Mouse (Mus musculus): ENCODE data around the gene Obp1b. TPM values are rescaled to one million over a fixed set of nuclear protein-coding genes. Genes with fewer than 3 reads are reported as not detected.
"Not testable (repeated sequence)": the region's sequence is repeated elsewhere in the genome, so short reads cannot be mapped to it uniquely, and the experiment has no call there.

The Obp1b gene
- polyA plus RNA-seq (2015; fragmentation: Nextera tagmentation; extraction: Ambion mirVana), result not detected in 2 replicates

DNA sequence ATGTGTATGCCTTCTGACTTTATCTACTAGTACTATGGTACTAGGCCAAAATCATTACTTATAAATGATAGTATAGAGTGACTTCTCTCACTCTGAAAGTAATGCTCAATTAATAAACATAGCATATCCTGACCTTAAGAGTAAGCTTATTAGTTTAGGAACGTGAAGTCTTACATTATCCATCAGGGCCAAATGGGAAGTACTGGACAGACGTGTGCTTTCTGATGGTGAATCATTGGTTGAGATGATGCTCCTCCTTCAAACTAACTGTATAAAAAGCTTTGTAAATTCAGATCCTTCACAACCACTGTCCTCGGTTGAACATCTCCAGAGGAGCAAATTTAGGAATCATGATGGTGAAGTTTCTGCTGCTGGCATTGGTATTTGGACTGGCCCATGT, at the start of gene Obp1b:
Obp1b (plus strand) TSS at position 301 of the 400 bp plus-strand sequence.
- not testable (repeated sequence) for H3K36me3 ChIP-seq (ENCODE audit: insufficient read depth, low read length); H3K4me3 ChIP-seq (ENCODE audit: low read length); H3K27me3 ChIP-seq (ENCODE audit: insufficient read depth, low read length); H3K4me1 ChIP-seq (ENCODE audit: insufficient read depth, low read length); H3K4me2 ChIP-seq (replicated peaks; ENCODE audit: low read depth, low read length); H3K27ac ChIP-seq (ENCODE audit: low read length); H3K9me3 ChIP-seq (ENCODE audit: low read length); ATAC-seq (ENCODE audit: low FRiP score, low TSS enrichment); H3K9ac ChIP-seq (replicated peaks; ENCODE audit: low read length)
- WGBS, result no CpG with 5 or more reads among the region's 3 CpGs

GRCm38 (mm10) chrX:78202220-78202619, 15.6 kb downstream of the Obp1b start:
- ATAC-seq (ENCODE audit: low FRiP score, low TSS enrichment); H3K9me3 ChIP-seq (ENCODE audit: low read length); H3K4me3 ChIP-seq (ENCODE audit: low read length); H3K27me3 ChIP-seq (ENCODE audit: insufficient read depth, low read length); H3K36me3 ChIP-seq (ENCODE audit: insufficient read depth, low read length); H3K27ac ChIP-seq (ENCODE audit: low read length); H3K9ac ChIP-seq (replicated peaks; ENCODE audit: low read length); H3K4me2 ChIP-seq (replicated peaks; ENCODE audit: low read depth, low read length); H3K4me1 ChIP-seq (ENCODE audit: insufficient read depth, low read length): not testable (repeated sequence)
- WGBS, result 73% methylated on average over 1 of the region's 1 CpGs

DNA sequence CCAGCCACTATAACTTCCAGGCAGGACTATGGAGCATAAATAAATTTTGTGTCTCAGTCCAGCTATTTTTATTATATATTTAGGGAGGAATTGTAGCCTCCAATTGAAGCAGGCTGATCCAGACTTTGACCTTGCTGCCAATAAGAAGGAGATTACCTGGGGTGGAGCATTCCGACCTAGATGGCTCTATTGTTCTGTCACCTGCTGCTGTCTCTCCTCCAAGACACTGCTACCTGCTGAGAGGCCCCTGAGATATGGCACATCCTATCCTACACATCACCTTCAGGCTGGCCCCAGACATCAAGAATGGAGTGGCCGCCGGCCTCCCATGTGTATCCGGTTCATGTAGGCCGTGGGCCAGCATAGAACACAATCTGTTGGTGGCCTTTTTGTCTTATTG, 16.3 kb downstream of the Obp1b start:
- no peaks in the 10 kb centered on the region for H3K4me1 ChIP-seq (ENCODE audit: insufficient read depth, low read length)
- H3K27ac ChIP-seq (ENCODE audit: low read length), result no peak overlapping the region
- H3K4me2 ChIP-seq (replicated peaks; ENCODE audit: low read depth, low read length), result no peak overlapping the region
- H3K9me3 ChIP-seq (ENCODE audit: low read length), result no peaks in the 10 kb centered on the region
- H3K4me3 ChIP-seq (ENCODE audit: low read length), result no peak overlapping the region
- no peak overlapping the region for H3K9ac ChIP-seq (replicated peaks; ENCODE audit: low read length)
- WGBS, result 93% methylated on average over 5 of the region's 5 CpGs
- no peak for ATAC-seq (ENCODE audit: low FRiP score, low TSS enrichment)
- H3K27me3 ChIP-seq (ENCODE audit: insufficient read depth, low read length), result no peaks in the 10 kb centered on the region
- H3K36me3 ChIP-seq (ENCODE audit: insufficient read depth, low read length), result no peaks in the 10 kb centered on the region

Other genes with a start within 250 kb of the Obp1b start
- gene Obp1a, start 95.4 kb upstream of the Obp1b start, polyA plus RNA-seq (2015; fragmentation: Nextera tagmentation; extraction: Ambion mirVana), result not detected in 2 replicates
- not detected in 2 replicates for gene Gm5938, start 61.3 kb upstream of the Obp1b start, polyA plus RNA-seq (2015; fragmentation: Nextera tagmentation; extraction: Ambion mirVana)
- not detected in 2 replicates for gene Gm14743, start 59.1 kb downstream of the Obp1b start, polyA plus RNA-seq (2015; fragmentation: Nextera tagmentation; extraction: Ambion mirVana)
- gene 4930480E11Rik, start 182.9 kb downstream of the Obp1b start, polyA plus RNA-seq (2015; fragmentation: Nextera tagmentation; extraction: Ambion mirVana), result not detected in 2 replicates